Mouse (Mus musculus) liver, embryonic 16.5 days (tissue): ENCODE results near the gene Rassf6. TPM values are rescaled to one million over a fixed set of nuclear protein-coding genes. Genes with fewer than 3 reads are reported as not detected.

ENCODE experiments used
- ATAC-seq: fragments of 200-750 bp; cut with Nextera tagmentation; 2 replicates; pipeline ENCODE4 v1.8.0; 2017; ENCODE audit warnings: low read depth, mild to moderate bottlenecking, moderate number of reproducible peaks, moderate library complexity
- H3K27ac ChIP-seq: fragments of 300-500 bp; sonication (generic); 2 replicates; pipeline ENCODE4 v1.5.1; 2014; ENCODE audit warnings: mild to moderate bottlenecking, low read length
- H3K27me3 ChIP-seq: fragments of 300-500 bp; sonication (generic); 2 replicates; pipeline ENCODE4 v1.6.1; 2014; ENCODE audit warnings: low read depth, low read length, mixed read lengths; ENCODE audit not compliant: control insufficient read depth, insufficient read depth
- H3K36me3 ChIP-seq: fragments of 300-500 bp; sonication (generic); 2 replicates; pipeline ENCODE4 v1.6.1; 2014; ENCODE audit warnings: mild to moderate bottlenecking; ENCODE audit not compliant: control insufficient read depth, insufficient read depth
- H3K4me1 ChIP-seq: fragments of 300-500 bp; sonication (generic); 2 replicates; pipeline ENCODE4 v1.6.1; 2014; ENCODE audit warnings: low read depth, low read length, mixed read lengths; ENCODE audit not compliant: control insufficient read depth
- H3K4me2 ChIP-seq: fragments of 300-500 bp; sonication (generic); 2 replicates; pipeline ENCODE4 v1.6.1; 2014; ENCODE audit warnings: low read depth, low read length, mixed read lengths
- H3K4me3 ChIP-seq: fragments of 300-500 bp; sonication (generic); 2 replicates; pipeline ENCODE4 v1.5.1; 2014; ENCODE audit warnings: low read depth, mild to moderate bottlenecking, low read length
- H3K9ac ChIP-seq: fragments of 300-500 bp; sonication (generic); 2 replicates; pipeline ENCODE4 v1.6.1; 2014; ENCODE audit warnings: low read depth, low read length
- H3K9me3 ChIP-seq: fragments of 300-500 bp; sonication (generic); replicated peaks from 2 replicates; pipeline ENCODE4 v1.6.1; 2016; ENCODE audit warnings: low read length; ENCODE audit not compliant: control insufficient read depth
- WGBS: fragments of 180-500 bp; shearing (Covaris S2); extraction: QIAGEN DNeasy Blood & Tissue Kit; methylation state at CpG from one replicate; pipeline ENCODE4 v1.1.7; 2014; ENCODE audit not compliant: insufficient replicate concordance; 5-methylcytosine and 5-hydroxymethylcytosine counted together
- polyA plus RNA-seq: library from polyadenylated mRNA; unstranded; fragments of >200 nt; fragmentation: Nextera tagmentation; extraction: Ambion mirVana; gene quantifications from 2 replicates; pipeline ENCODE4 v1.2.1, GENCODE M21; 2015

The Rassf6 gene
- polyA plus RNA-seq, 1 experiment from 2014 or later: 6.7 TPM

DNA sequence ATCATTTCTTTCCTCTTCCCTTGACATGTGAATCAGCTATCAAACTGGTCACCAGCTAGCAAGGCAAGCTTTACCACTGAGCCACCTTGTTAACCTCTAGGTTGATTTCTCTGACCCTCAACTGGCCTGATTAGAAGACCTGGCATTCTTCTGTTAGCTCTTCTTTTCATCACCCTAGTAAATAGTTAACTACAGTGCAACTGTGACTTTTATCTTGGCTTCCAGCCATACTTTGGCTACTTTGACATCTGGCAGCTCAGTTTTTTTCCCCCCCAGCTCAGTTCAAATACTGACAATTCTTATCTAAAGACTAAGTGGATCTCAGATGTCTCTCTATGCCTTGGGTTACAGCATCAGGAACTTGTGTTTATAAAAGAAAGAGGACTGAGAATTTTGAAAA, 72.1 kb downstream of the Rassf6 start:
- H3K27ac ChIP-seq: peak overlapping the region; percentile 56
- H3K4me1 ChIP-seq: no peaks in the 10 kb centered on the region
- H3K9ac ChIP-seq: no peak overlapping the region
- H3K36me3 ChIP-seq: no peaks in the 10 kb centered on the region
- peak; percentile 89 for ATAC-seq
- H3K9me3 ChIP-seq: no peaks in the 10 kb centered on the region
- no peak overlapping the region for H3K4me2 ChIP-seq
- no peak overlapping the region for H3K4me3 ChIP-seq
- H3K27me3 ChIP-seq: no peaks in the 10 kb centered on the region

DNA sequence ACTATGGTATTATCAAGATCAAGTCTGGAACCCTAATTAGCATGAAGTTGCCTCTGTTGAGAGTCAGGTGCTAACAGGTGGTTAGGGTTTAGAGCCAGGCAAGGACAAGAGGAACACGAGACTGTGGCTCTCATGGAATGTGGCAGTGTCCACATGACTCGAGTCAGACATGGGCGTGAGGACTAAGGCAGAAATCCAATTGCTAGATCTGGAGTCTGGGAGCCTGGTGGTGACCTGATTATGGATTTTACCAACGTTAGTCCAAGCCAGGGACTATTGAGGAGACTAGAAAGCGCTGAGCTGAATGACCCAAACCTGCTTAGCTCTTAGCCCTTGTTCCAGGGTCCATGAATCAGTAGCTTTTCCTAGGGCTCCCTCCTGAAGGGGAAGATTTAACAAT, 72.7 kb downstream of the Rassf6 start:
- no peaks in the 10 kb centered on the region for H3K9me3 ChIP-seq
- no peaks in the 10 kb centered on the region for H3K36me3 ChIP-seq
- no peaks in the 10 kb centered on the region for H3K4me1 ChIP-seq
- no peak overlapping the region for H3K9ac ChIP-seq
- H3K4me2 ChIP-seq: no peak overlapping the region
- ATAC-seq: 0 out of 2 replicates have a peak, but pooled peaks have one; percentile 30
- H3K27ac ChIP-seq: peak overlapping the region; percentile 56
- no peak overlapping the region for H3K4me3 ChIP-seq
- WGBS: 51% methylated on average over 5 of the region's 5 CpGs
- H3K27me3 ChIP-seq: no peaks in the 10 kb centered on the region

DNA sequence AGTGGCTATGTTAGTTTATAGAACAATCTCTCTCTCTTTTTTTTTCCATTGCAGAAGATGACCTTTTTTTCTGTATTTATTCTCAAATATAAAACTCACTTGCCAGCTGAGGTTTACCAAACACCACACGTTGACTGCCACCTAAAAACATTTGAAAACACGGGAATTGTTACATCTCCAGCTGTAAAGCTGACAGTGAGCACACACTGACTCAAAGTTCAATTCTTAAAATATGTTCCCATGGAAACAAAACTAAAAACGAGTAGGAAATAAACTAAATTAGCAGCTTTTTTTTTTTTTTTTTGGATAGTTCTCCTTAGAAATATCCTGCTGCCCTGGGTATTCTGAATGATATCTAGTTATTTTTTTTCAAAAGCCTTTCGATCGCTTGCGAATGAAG, 75.3 kb downstream of the Rassf6 start:
- H3K4me3 ChIP-seq: no peak overlapping the region
- ATAC-seq: no peak
- no peaks in the 10 kb centered on the region for H3K27me3 ChIP-seq
- no peak overlapping the region for H3K27ac ChIP-seq
- no peaks in the 10 kb centered on the region for H3K9me3 ChIP-seq
- H3K4me2 ChIP-seq: no peak overlapping the region
- H3K9ac ChIP-seq: no peak overlapping the region
- no peaks in the 10 kb centered on the region for H3K4me1 ChIP-seq
- WGBS: 60% methylated on average over 6 of the region's 6 CpGs
- H3K36me3 ChIP-seq: no peaks in the 10 kb centered on the region

DNA sequence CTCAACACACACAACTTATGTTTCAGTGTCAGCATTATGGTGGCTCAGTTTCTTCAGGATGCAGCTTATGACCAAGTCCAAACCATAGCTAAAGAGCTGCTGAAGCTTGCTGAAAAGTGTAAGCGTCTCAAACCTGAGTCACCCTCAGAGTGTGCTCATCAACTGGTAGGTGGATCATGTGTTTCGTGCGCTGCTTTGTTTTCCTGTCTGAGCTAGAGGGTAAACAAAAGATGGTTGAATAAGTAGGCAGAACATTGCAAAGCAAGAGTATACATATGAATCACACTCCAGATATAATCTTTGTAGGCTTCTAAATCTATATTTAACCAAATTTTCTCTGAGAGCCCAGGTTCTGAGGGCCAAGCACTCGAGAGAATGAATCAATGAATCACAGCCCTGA, 76.3 kb downstream of the Rassf6 start:
- Histone ChIP-seq H3K4me2 (no peak overlapping the region), H3K27ac (no peak overlapping the region), H3K36me3 (no peaks in the 10 kb centered on the region), H3K9ac (no peak overlapping the region), H3K27me3 (no peaks in the 10 kb centered on the region), H3K4me3 (no peak overlapping the region), H3K9me3 (no peaks in the 10 kb centered on the region), H3K4me1 (no peaks in the 10 kb centered on the region)
- WGBS: 66% methylated on average over 4 of the region's 4 CpGs
- no peak for ATAC-seq

DNA sequence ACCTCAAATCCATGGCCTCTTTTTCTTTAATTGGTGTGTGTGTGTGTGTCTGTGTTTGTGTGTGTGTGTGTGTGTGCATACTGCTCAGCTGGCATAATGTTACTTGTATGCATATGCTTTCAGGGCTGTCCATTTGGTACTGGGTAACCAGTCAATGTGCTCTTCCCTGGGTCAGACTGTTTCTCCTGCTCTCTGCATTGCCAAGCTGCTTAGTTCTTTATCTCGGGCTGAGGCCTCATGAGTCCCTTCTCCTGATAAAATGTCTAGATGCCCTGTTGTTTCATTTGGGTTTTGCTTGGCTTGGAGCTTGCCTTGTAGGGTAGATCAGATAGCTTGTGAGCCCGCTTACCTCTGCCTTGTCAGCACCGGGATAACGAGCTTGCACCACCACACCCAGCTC, 77.6 kb downstream of the Rassf6 start:
- Histone ChIP-seq H3K4me1 (no peaks in the 10 kb centered on the region), H3K9ac (no peak overlapping the region), H3K36me3 (no peaks in the 10 kb centered on the region), H3K27ac (no peak overlapping the region), H3K4me3 (no peak overlapping the region), H3K9me3 (no peaks in the 10 kb centered on the region), H3K27me3 (no peaks in the 10 kb centered on the region), H3K4me2 (no peak overlapping the region)
- no peak for ATAC-seq
- WGBS: 55% methylated on average over 4 of the region's 4 CpGs

DNA sequence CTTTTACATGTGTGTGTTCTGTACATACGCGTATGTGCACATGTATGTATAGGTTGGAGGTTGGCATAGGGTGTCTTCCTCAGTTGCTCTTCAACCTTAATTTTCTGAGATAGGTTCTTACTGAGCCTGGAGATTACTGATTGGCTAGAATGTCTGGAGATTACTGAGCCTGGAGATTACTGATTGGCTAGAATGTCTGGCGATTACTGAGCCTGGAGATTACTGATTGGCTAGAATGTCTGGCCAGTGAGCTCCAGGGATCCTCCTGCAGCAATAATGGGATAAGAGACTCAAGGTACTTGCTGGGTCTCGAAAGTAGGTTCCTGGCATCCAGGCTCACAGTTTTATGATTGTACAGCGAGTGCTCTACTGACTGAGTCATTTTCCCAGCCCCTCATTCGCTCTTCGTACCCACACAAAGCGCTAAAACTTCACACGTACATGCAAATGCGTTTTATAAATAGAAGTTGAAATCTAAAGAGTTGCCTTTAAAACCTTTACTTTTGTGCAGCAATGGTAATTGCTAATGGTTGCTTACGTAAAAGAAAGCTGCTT, 78.7 kb downstream of the Rassf6 start:
- H3K4me1 ChIP-seq: no peaks in the 10 kb centered on the region
- no peak overlapping the region for H3K4me2 ChIP-seq
- H3K4me3 ChIP-seq: no peak overlapping the region
- H3K9me3 ChIP-seq: no peaks in the 10 kb centered on the region
- H3K36me3 ChIP-seq: no peaks in the 10 kb centered on the region
- peak overlapping the region; percentile 34 for H3K27ac ChIP-seq
- WGBS: 79% methylated on average over 11 of the region's 11 CpGs
- no peak overlapping the region for H3K9ac ChIP-seq
- no peaks in the 10 kb centered on the region for H3K27me3 ChIP-seq
- no peak for ATAC-seq

DNA sequence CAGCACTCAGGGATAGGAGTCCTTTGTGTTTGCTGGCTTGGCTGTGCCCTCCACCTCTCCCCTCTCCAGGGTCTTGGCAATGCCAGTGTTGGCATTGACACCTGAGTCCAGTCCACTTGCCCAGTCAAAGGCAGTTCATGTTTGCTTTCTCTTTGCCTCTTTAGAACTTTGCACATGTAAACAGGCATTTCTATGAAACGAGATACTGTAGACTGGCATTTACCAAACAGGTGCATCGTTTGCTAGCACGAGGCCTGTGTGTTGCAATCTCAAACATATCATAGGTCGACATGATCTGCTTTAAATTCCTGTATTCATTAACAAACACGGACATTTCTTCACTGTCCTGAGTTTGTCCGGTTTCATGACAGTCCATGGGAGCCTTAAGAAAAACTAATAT, 79.7 kb downstream of the Rassf6 start, which contains the start of gene 5830473C10Rik:
Gene 5830473C10Rik (plus strand): TSS at position 365 of the 400 bp plus-strand sequence.
- H3K36me3 ChIP-seq: no peaks in the 10 kb centered on the region
- no peak within 1 kb of the TSS for H3K4me2 ChIP-seq
- H3K9me3 ChIP-seq: no peaks in the 10 kb centered on the region
- peak; percentile 84 for ATAC-seq
- no peaks in the 10 kb centered on the region for H3K27me3 ChIP-seq
- H3K4me3 ChIP-seq: no peak within 1 kb of the TSS
- H3K27ac ChIP-seq: peak within 1 kb of the TSS; percentile 67
- WGBS: 51% methylated on average over 6 of the region's 6 CpGs
- H3K4me1 ChIP-seq: no peaks in the 10 kb centered on the region
- no peak within 1 kb of the TSS for H3K9ac ChIP-seq

DNA sequence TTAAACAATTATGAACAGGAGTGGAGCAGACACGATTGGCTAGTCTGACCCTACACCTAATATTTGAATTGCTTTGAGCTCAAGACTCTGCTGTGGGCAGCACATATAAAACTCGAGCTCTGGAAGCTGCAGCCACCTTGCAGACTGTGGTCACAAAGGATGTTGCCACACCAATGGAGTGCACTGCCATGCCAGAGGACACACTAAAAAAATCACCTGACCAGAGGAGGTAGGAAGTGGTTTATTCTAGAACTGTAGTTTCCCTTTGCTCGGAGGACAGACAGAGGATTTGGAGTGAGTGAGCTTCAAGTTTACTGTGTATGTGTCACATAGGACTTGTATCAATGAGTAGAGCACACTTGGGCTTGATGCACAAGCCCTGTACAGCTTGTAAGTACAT, 84.4 kb downstream of the Rassf6 start:
- H3K4me2 ChIP-seq: no peak overlapping the region
- ATAC-seq: no peak
- 36% methylated on average over 3 of the region's 3 CpGs for WGBS
- no peaks in the 10 kb centered on the region for H3K4me1 ChIP-seq
- H3K27ac ChIP-seq: no peak overlapping the region
- no peaks in the 10 kb centered on the region for H3K27me3 ChIP-seq
- H3K9ac ChIP-seq: no peak overlapping the region
- H3K4me3 ChIP-seq: no peak overlapping the region
- no peaks in the 10 kb centered on the region for H3K9me3 ChIP-seq
- no peaks in the 10 kb centered on the region for H3K36me3 ChIP-seq
